Mouse (Mus musculus): Measurements from ENCODE around the gene Tmem9.

DNA sequence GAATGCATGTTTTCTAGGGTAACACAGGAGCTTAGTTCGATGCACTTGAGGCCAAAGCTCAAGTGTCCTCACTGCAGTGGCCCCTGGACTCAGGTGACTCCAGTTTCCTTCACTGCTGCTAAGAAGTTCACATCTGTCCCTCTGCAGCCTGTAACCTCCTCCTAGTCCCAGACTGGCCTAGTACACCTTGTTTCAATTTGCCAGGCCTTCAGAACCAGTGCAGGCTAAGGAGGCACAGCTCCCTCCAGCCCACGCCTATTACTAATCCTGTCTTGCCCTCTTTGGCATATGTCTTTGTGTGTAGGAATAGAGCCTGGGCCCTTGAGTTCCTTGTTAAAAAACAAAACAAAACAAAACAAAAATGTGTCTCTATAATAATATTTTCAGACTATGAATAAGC is 9.4 kb downstream of the Tmem9 start:
- TF ChIP-seq CTCF (IDR thresholded peaks at IDR 0.05; ENCODE audit: borderline replicate concordance, extremely low read depth, insufficient read depth, insufficient read length) (no peak), POLR2A (IDR thresholded peaks at IDR 0.05; ENCODE audit: borderline replicate concordance, extremely low read depth, insufficient read depth, insufficient read length, poor library complexity, severe bottlenecking) (no peak)

Measured in brain, embryonic 14.5 days (tissue).